ENCODE assay signal across 32 mouse cellular contexts in genomic region chr16:10827269-10827668, GRCm38 (mm10). TPM values are rescaled to one million over a fixed set of nuclear protein-coding genes. Genes with fewer than 3 reads are reported as not detected.
DNase-seq lines count a peak whose midpoint lies in the region; ATAC-seq lines count a peak whose summit lies in the region.
"Had no signal": no experiment of that assay in that cellular context is flagged by ENCODE, and none has a peak within 500 bp of the region (broad histone marks: within the 10 kb centered on the region; RNA-seq: fewer than 3 reads in every experiment).

No protein-coding gene starts in this region.

- intact Hi-C loops in heart, postnatal 14 days (cut with DNase I) = no loop called here

- H3K9me3 ChIP-seq in heart, embryonic 16.5 days (replicated peaks; ENCODE audit: control insufficient read depth, low read length) = no peaks in the 10 kb centered on the region; the same call in 1 of the 2 replicates
- H3K9me3 ChIP-seq in midbrain, embryonic 11.5 days (ENCODE audit: control insufficient read depth, low read length) = no peaks in the 10 kb centered on the region
- H3K9me3 ChIP-seq: embryonic facial prominence, embryonic 12.5 days; embryonic facial prominence, embryonic 15.5 days; heart, embryonic 10.5 days; heart, embryonic 13.5 days had no signal

- no peaks in the 10 kb centered on the region for H3K4me1 ChIP-seq in heart, embryonic 16.5 days (ENCODE audit: control insufficient read depth, insufficient read depth, low read length)
- no peaks in the 10 kb centered on the region for H3K4me1 ChIP-seq in midbrain, embryonic 11.5 days (ENCODE audit: control insufficient read depth, insufficient read depth, low read length)
- H3K4me1 ChIP-seq: heart, embryonic 13.5 days had no signal

- no peak overlapping the region for H3K4me2 ChIP-seq in heart, embryonic 16.5 days (ENCODE audit: low read depth, low read length)
- no peak overlapping the region for H3K4me2 ChIP-seq in midbrain, embryonic 11.5 days
- H3K4me2 ChIP-seq: embryonic facial prominence, embryonic 12.5 days; embryonic facial prominence, embryonic 15.5 days; heart, embryonic 13.5 days; hindbrain, embryonic 14.5 days had no signal

- H3K36me3 ChIP-seq in heart, embryonic 16.5 days (ENCODE audit: control insufficient read depth, insufficient read depth) = no peaks in the 10 kb centered on the region
- H3K36me3 ChIP-seq in midbrain, embryonic 11.5 days (ENCODE audit: control insufficient read depth, insufficient read depth, low read length) = no peaks in the 10 kb centered on the region
- H3K36me3 ChIP-seq: embryonic facial prominence, embryonic 12.5 days; embryonic facial prominence, embryonic 15.5 days; heart, embryonic 10.5 days; heart, embryonic 13.5 days had no signal

- no peaks in the 10 kb centered on the region for H3K27me3 ChIP-seq in heart, embryonic 16.5 days (ENCODE audit: control insufficient read depth, insufficient read depth, low read length)
- no peaks in the 10 kb centered on the region for H3K27me3 ChIP-seq in midbrain, embryonic 11.5 days (ENCODE audit: control insufficient read depth, insufficient read depth, low read length)
- H3K27me3 ChIP-seq: embryonic facial prominence, embryonic 12.5 days; embryonic facial prominence, embryonic 15.5 days; heart, embryonic 13.5 days had no signal

- no peak overlapping the region for H3K4me3 ChIP-seq in heart, embryonic 16.5 days (ENCODE audit: low read length)
- H3K4me3 ChIP-seq in midbrain, embryonic 11.5 days (ENCODE audit: low read depth, low read length) = no peak overlapping the region
- H3K4me3 ChIP-seq: embryonic facial prominence, embryonic 12.5 days; embryonic facial prominence, embryonic 15.5 days; heart, adult 2 months; heart, embryonic 10.5 days; heart, embryonic 13.5 days had no signal

- peak overlapping the region; percentile 23; the same call in 1 of the 2 replicates for H3K27ac ChIP-seq in heart, embryonic 16.5 days (ENCODE audit: low read length)
- no peak overlapping the region for H3K27ac ChIP-seq in midbrain, embryonic 11.5 days (ENCODE audit: low read depth, low read length)
- H3K27ac ChIP-seq: embryonic facial prominence, embryonic 12.5 days; embryonic facial prominence, embryonic 15.5 days; heart, adult 2 months; heart, embryonic 10.5 days; heart, embryonic 13.5 days; hindbrain, embryonic 14.5 days; hindbrain, postnatal 0 days had no signal

- no peak for ATAC-seq in heart, embryonic 16.5 days (replicated peaks; ENCODE audit: extremely low read depth, insufficient read depth, low FRiP score)
- ATAC-seq in midbrain, embryonic 11.5 days (ENCODE audit: low FRiP score) = no peak
- ATAC-seq in megakaryocyte-erythroid progenitor cell, adult 5-6 weeks (replicated peaks; ENCODE audit: low FRiP score, low TSS enrichment, poor library complexity, severe bottlenecking) = no peak
- ATAC-seq: forebrain, embryonic 14.5 days; hindbrain, postnatal 0 days had no signal

- H3K9ac ChIP-seq in heart, embryonic 16.5 days (ENCODE audit: low read length) = no peak overlapping the region
- no peak overlapping the region for H3K9ac ChIP-seq in midbrain, embryonic 11.5 days (ENCODE audit: low read length)
- H3K9ac ChIP-seq: embryonic facial prominence, embryonic 12.5 days; embryonic facial prominence, embryonic 15.5 days; heart, embryonic 13.5 days; hindbrain, embryonic 14.5 days had no signal

- no peak for DNase-seq in heart, postnatal 14 days
- peak; percentile 18 for DNase-seq in T-cell, adult 2 months (ENCODE audit: low spot score)
- DNase-seq in thymus, postnatal 0 days (ENCODE audit: low spot score) = peak; percentile 86
- peak; percentile 52 to 56 for DNase-seq in thymus, postnatal 36 days
- DNase-seq in yolk sac, embryonic 10.5 days (ENCODE audit: low spot score) = no peak
- no peak for DNase-seq in midbrain, embryonic 11.5 days (ENCODE audit: low spot score, missing footprints)
- DNase-seq: adrenal gland, postnatal 10 days; adrenal gland, postnatal 36 days; cerebellum, adult 11 months; cerebellum, adult 2 months; cerebellum, adult 9-11 months; cerebellum, postnatal 25 days; gastrocnemius, postnatal 25 days; heart, adult 2 months; heart, postnatal 10 days; heart, postnatal 4 days had no signal

- WGBS in heart, embryonic 16.5 days = 87% methylated on average over 9 of the region's 9 CpGs
- 85% methylated on average over 9 of the region's 9 CpGs for WGBS in midbrain, embryonic 11.5 days

RNA-seq across cellular contexts. Expression of gene Rmi2, which starts 7.6 kb away (rescaled TPM):
- 2.8 and 3.0 TPM in 2 replicates for polyA plus RNA-seq in heart, embryonic 16.5 days (2015; fragmentation: Nextera tagmentation; extraction: Ambion mirVana)
- total RNA-seq in heart, postnatal 14 days (2021) = 1 to 10 TPM in 1 of 2 experiments, under 1 TPM in 1; 0.55 to 1.4 TPM
- 8.6 and 12.6 TPM in 2 replicates for polyA plus RNA-seq in thymus, postnatal 0 days (2015; fragmentation: Nextera tagmentation; extraction: Ambion mirVana)
- 2.3 and 2.9 TPM in 2 replicates for polyA plus RNA-seq in midbrain, embryonic 11.5 days (2014; fragmentation: Nextera tagmentation; extraction: Ambion mirVana)
- 1.3 and 6.6 TPM in 2 replicates for total RNA-seq in megakaryocyte-erythroid progenitor cell, adult 5-6 weeks (2014; fragmentation: Nextera tagmentation)
- 4.7 and 5.5 TPM in 2 replicates for total RNA-seq in megakaryocyte-erythroid progenitor cell, adult 5-6 weeks (2017)

RNA-seq across cellular contexts. Expression of gene Gm11172, which starts 14.6 kb away (rescaled TPM):
- polyA plus RNA-seq in heart, embryonic 16.5 days (2015; fragmentation: Nextera tagmentation; extraction: Ambion mirVana) = not detected in 2 replicates
- not detected for total RNA-seq in heart, postnatal 14 days (2021)
- polyA plus RNA-seq in thymus, postnatal 0 days (2015; fragmentation: Nextera tagmentation; extraction: Ambion mirVana) = not detected in 2 replicates
- not detected in 2 replicates for polyA plus RNA-seq in midbrain, embryonic 11.5 days (2014; fragmentation: Nextera tagmentation; extraction: Ambion mirVana)
- total RNA-seq in megakaryocyte-erythroid progenitor cell, adult 5-6 weeks (2014; fragmentation: Nextera tagmentation) = not detected in 2 replicates
- not detected in 2 replicates for total RNA-seq in megakaryocyte-erythroid progenitor cell, adult 5-6 weeks (2017)
- total RNA-seq: adrenal gland, adult 18-20 months; adrenal gland, postnatal 10 days; adrenal gland, postnatal 36 days; common myeloid progenitor, adult 5-6 weeks; ES-E14; gastrocnemius, adult 8-10 months; gastrocnemius, postnatal 25 days; heart, adult 2 months; heart, postnatal 10 days; heart, postnatal 4 days; hindbrain, postnatal 0 days had no signal
- polyA plus RNA-seq: cerebellum, adult 2 months; embryonic facial prominence, embryonic 12.5 days; embryonic facial prominence, embryonic 15.5 days; forebrain, embryonic 11.5 days; forebrain, embryonic 14.5 days; gonadal fat pad, adult 2 months; heart, adult 2 months; heart, embryonic 10.5 days; heart, embryonic 13.5 days; hindbrain, embryonic 11.5 days; hindbrain, embryonic 14.5 days; hindbrain, postnatal 0 days had no signal

RNA-seq across cellular contexts. Expression of gene Prm1, which starts 21.6 kb away (rescaled TPM):
- polyA plus RNA-seq in heart, embryonic 16.5 days (2015; fragmentation: Nextera tagmentation; extraction: Ambion mirVana) = 0.36 and 0.58 TPM in 2 replicates
- not detected for total RNA-seq in heart, postnatal 14 days (2021)
- polyA plus RNA-seq in thymus, postnatal 0 days (2015; fragmentation: Nextera tagmentation; extraction: Ambion mirVana) = 1.4 and 2.1 TPM in 2 replicates
- not detected in 2 replicates for polyA plus RNA-seq in midbrain, embryonic 11.5 days (2014; fragmentation: Nextera tagmentation; extraction: Ambion mirVana)
- total RNA-seq in megakaryocyte-erythroid progenitor cell, adult 5-6 weeks (2014; fragmentation: Nextera tagmentation) = not detected in 2 replicates
- not detected in 2 replicates for total RNA-seq in megakaryocyte-erythroid progenitor cell, adult 5-6 weeks (2017)
- total RNA-seq: adrenal gland, adult 18-20 months; adrenal gland, postnatal 10 days; adrenal gland, postnatal 36 days; common myeloid progenitor, adult 5-6 weeks; ES-E14; gastrocnemius, adult 8-10 months; gastrocnemius, postnatal 25 days; heart, adult 2 months; heart, postnatal 10 days; heart, postnatal 4 days; hindbrain, postnatal 0 days had no signal
- polyA plus RNA-seq: cerebellum, adult 2 months; embryonic facial prominence, embryonic 12.5 days; embryonic facial prominence, embryonic 15.5 days; forebrain, embryonic 11.5 days; forebrain, embryonic 14.5 days; heart, embryonic 10.5 days; hindbrain, embryonic 11.5 days had no signal

RNA-seq across cellular contexts. Expression of gene Prm2, which starts 31.3 kb away (rescaled TPM):
- not detected in 2 replicates for polyA plus RNA-seq in heart, embryonic 16.5 days (2015; fragmentation: Nextera tagmentation; extraction: Ambion mirVana)
- not detected for total RNA-seq in heart, postnatal 14 days (2021)
- not detected in 2 replicates for polyA plus RNA-seq in thymus, postnatal 0 days (2015; fragmentation: Nextera tagmentation; extraction: Ambion mirVana)
- polyA plus RNA-seq in midbrain, embryonic 11.5 days (2014; fragmentation: Nextera tagmentation; extraction: Ambion mirVana) = not detected in 2 replicates
- not detected in 2 replicates for total RNA-seq in megakaryocyte-erythroid progenitor cell, adult 5-6 weeks (2014; fragmentation: Nextera tagmentation)
- total RNA-seq in megakaryocyte-erythroid progenitor cell, adult 5-6 weeks (2017) = not detected in 2 replicates
- total RNA-seq: adrenal gland, adult 18-20 months; adrenal gland, postnatal 10 days; adrenal gland, postnatal 36 days; common myeloid progenitor, adult 5-6 weeks; ES-E14; gastrocnemius, adult 8-10 months; gastrocnemius, postnatal 25 days; heart, adult 2 months; heart, postnatal 10 days; heart, postnatal 4 days; hindbrain, postnatal 0 days had no signal
- polyA plus RNA-seq: cerebellum, adult 2 months; embryonic facial prominence, embryonic 12.5 days; embryonic facial prominence, embryonic 15.5 days; forebrain, embryonic 11.5 days; forebrain, embryonic 14.5 days; heart, embryonic 10.5 days; heart, embryonic 13.5 days; hindbrain, embryonic 11.5 days; hindbrain, embryonic 14.5 days; hindbrain, postnatal 0 days had no signal

RNA-seq across cellular contexts. Expression of gene Prm3, which starts 36.6 kb away (rescaled TPM):
- polyA plus RNA-seq in heart, embryonic 16.5 days (2015; fragmentation: Nextera tagmentation; extraction: Ambion mirVana) = not detected in 2 replicates
- total RNA-seq in heart, postnatal 14 days (2021) = not detected
- not detected in 2 replicates for polyA plus RNA-seq in thymus, postnatal 0 days (2015; fragmentation: Nextera tagmentation; extraction: Ambion mirVana)
- polyA plus RNA-seq in midbrain, embryonic 11.5 days (2014; fragmentation: Nextera tagmentation; extraction: Ambion mirVana) = not detected in 2 replicates
- not detected in 2 replicates for total RNA-seq in megakaryocyte-erythroid progenitor cell, adult 5-6 weeks (2014; fragmentation: Nextera tagmentation)
- not detected in 2 replicates for total RNA-seq in megakaryocyte-erythroid progenitor cell, adult 5-6 weeks (2017)
- total RNA-seq: adrenal gland, adult 18-20 months; adrenal gland, postnatal 10 days; adrenal gland, postnatal 36 days; common myeloid progenitor, adult 5-6 weeks; ES-E14; gastrocnemius, adult 8-10 months; gastrocnemius, postnatal 25 days; heart, adult 2 months; heart, postnatal 10 days; heart, postnatal 4 days; hindbrain, postnatal 0 days had no signal
- polyA plus RNA-seq: cerebellum, adult 2 months; embryonic facial prominence, embryonic 12.5 days; embryonic facial prominence, embryonic 15.5 days; forebrain, embryonic 11.5 days; forebrain, embryonic 14.5 days; heart, embryonic 10.5 days; heart, embryonic 13.5 days; hindbrain, embryonic 11.5 days; hindbrain, embryonic 14.5 days; hindbrain, postnatal 0 days had no signal

Comparison
In these comparisons a context has a peak if more than half of its experiments do, and no peak if none do; other contexts are left out.
1. DNase-seq: peak in T-cell, adult 2 months (single experiment), thymus, postnatal 0 days (single experiment) and thymus, postnatal 36 days (2 of 2); none in heart, postnatal 14 days (0 of 2), yolk sac, embryonic 10.5 days (single experiment) and midbrain, embryonic 11.5 days (single experiment).